Mouse (Mus musculus): ENCODE data around the gene Pla2g1b. TPM values are rescaled to one million over a fixed set of nuclear protein-coding genes. Genes with fewer than 3 reads are reported as not detected.

The Pla2g1b gene
- polyA plus RNA-seq, 1 experiment from 2014 or later: not detected

DNA sequence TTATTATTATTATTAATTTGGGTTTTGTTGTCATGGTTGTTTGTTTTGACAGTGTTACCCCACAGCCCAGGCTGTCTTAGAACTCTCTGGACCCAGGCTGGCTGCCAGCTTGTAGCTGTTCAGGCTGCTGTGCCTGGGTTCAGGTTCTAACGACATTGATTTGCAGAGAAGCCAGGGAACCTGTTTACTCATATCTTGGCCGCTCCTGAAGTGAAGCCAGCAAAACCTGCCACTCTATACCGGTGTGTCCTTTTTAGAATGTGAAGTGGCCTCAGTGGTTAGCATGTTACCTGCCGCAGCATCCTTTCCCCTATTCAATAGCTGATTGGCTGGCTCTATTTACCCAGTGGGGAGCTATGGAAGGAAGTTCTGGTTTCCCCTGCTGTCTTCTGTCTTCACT lies 20.7 kb downstream of the Pla2g1b start:
- Histone ChIP-seq H3K4me1 (ENCODE audit: control insufficient read depth, insufficient read depth, low read length) (peaks cover 23% of the 10 kb centered on the region), H3K9ac (replicated peaks; ENCODE audit: low read length) (no peak overlapping the region), H3K27ac (replicated peaks; ENCODE audit: low read depth, low read length) (no peak overlapping the region), H3K36me3 (ENCODE audit: control insufficient read depth, insufficient read depth, low read length) (0 out of 2 replicates have a peak, but pooled peaks cover 5% of the 10 kb centered on the region), H3K4me2 (ENCODE audit: low read length) (no peak overlapping the region), H3K4me3 (replicated peaks; ENCODE audit: low read depth, low read length) (no peak overlapping the region), H3K9me3 (ENCODE audit: control insufficient read depth, low read length) (no peaks in the 10 kb centered on the region), H3K27me3 (ENCODE audit: control insufficient read depth, insufficient read depth, low read length) (no peaks in the 10 kb centered on the region; the same call in 1 of the 2 replicates)
- ATAC-seq (ENCODE audit: low FRiP score, low TSS enrichment): no peak
- WGBS: 48% methylated on average over 4 of the region's 4 CpGs
- DNase-seq: no peak

DNA sequence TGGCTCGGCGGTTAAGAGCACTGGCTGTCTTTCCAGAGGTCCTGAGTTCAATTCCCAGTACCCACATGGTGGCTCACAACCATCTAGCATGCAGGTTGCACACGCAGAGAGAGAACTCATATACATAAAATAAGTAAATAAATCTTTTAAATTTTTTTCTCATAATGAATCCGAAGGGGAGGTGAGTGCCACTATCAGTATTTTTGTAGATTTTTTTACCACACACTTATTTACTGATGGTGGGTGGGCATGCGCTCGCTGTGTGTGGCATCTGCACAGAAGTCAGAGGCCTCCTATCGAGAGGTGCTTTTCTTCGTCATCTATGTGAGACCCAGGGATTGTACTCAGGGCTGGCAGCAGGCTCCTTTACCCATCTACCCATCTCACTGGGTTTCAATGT lies 21.3 kb downstream of the Pla2g1b start:
- no peak for DNase-seq
- 82% methylated on average over 8 of the region's 8 CpGs for WGBS
- Histone ChIP-seq H3K4me3 (replicated peaks; ENCODE audit: low read depth, low read length) (no peak overlapping the region), H3K4me1 (ENCODE audit: control insufficient read depth, insufficient read depth, low read length) (peaks cover 26% of the 10 kb centered on the region), H3K9me3 (ENCODE audit: control insufficient read depth, low read length) (no peaks in the 10 kb centered on the region), H3K36me3 (ENCODE audit: control insufficient read depth, insufficient read depth, low read length) (0 out of 2 replicates have a peak, but pooled peaks cover 3% of the 10 kb centered on the region), H3K27me3 (ENCODE audit: control insufficient read depth, insufficient read depth, low read length) (no peaks in the 10 kb centered on the region; the same call in 1 of the 2 replicates), H3K27ac (replicated peaks; ENCODE audit: low read depth, low read length) (no peak overlapping the region), H3K9ac (replicated peaks; ENCODE audit: low read length) (no peak overlapping the region), H3K4me2 (ENCODE audit: low read length) (no peak overlapping the region)
- ATAC-seq (ENCODE audit: low FRiP score, low TSS enrichment): no peak

GRCm38 (mm10) chr5:115487942-115488580 lies 22.0 kb downstream of the Pla2g1b start:
- ATAC-seq (ENCODE audit: low FRiP score, low TSS enrichment): no peak
- H3K27me3 ChIP-seq (ENCODE audit: control insufficient read depth, insufficient read depth, low read length): no peaks in the 10 kb centered on the region
- H3K4me3 ChIP-seq (replicated peaks; ENCODE audit: low read depth, low read length): no peak overlapping the region
- DNase-seq: no peak
- peaks cover 19% of the 10 kb centered on the region for H3K4me1 ChIP-seq (ENCODE audit: control insufficient read depth, insufficient read depth, low read length)
- H3K27ac ChIP-seq (replicated peaks; ENCODE audit: low read depth, low read length): no peak overlapping the region
- H3K9me3 ChIP-seq (ENCODE audit: control insufficient read depth, low read length): no peaks in the 10 kb centered on the region
- H3K9ac ChIP-seq (replicated peaks; ENCODE audit: low read length): no peak overlapping the region
- WGBS: 73% methylated on average over 9 of the region's 9 CpGs
- H3K36me3 ChIP-seq (ENCODE audit: control insufficient read depth, insufficient read depth, low read length): no peaks in the 10 kb centered on the region
- no peak overlapping the region for H3K4me2 ChIP-seq (ENCODE audit: low read length)

- Histone ChIP-seq H3K4me1 (ENCODE audit: control insufficient read depth, insufficient read depth, low read length) (peaks cover 17% of the 10 kb centered on the region), H3K27me3 (ENCODE audit: control insufficient read depth, insufficient read depth, low read length) (no peaks in the 10 kb centered on the region), H3K4me3 (replicated peaks; ENCODE audit: low read depth, low read length) (peak overlapping the region; percentile 39), H3K9me3 (ENCODE audit: control insufficient read depth, low read length) (no peaks in the 10 kb centered on the region), H3K4me2 (ENCODE audit: low read length) (peak overlapping the region; percentile 87), H3K9ac (replicated peaks; ENCODE audit: low read length) (peak overlapping the region; percentile 89), H3K36me3 (ENCODE audit: control insufficient read depth, insufficient read depth, low read length) (no peaks in the 10 kb centered on the region), H3K27ac (replicated peaks; ENCODE audit: low read depth, low read length) (peak overlapping the region; percentile 100)
- DNase-seq: peak; percentile 91
- under 1% methylated on average over 39 of the region's 39 CpGs for WGBS
- peak; percentile 75 for ATAC-seq (ENCODE audit: low FRiP score, low TSS enrichment)
Observed at GRCm38 (mm10) chr5:115488841-115489698, 23.0 kb downstream of the Pla2g1b start.

- Histone ChIP-seq H3K4me3 (replicated peaks; ENCODE audit: low read depth, low read length) (peak overlapping the region; percentile 39), H3K4me2 (ENCODE audit: low read length) (peak overlapping the region; percentile 87), H3K9ac (replicated peaks; ENCODE audit: low read length) (peak overlapping the region; percentile 89), H3K9me3 (ENCODE audit: control insufficient read depth, low read length) (no peaks in the 10 kb centered on the region), H3K4me1 (ENCODE audit: control insufficient read depth, insufficient read depth, low read length) (peaks cover 12% of the 10 kb centered on the region), H3K27me3 (ENCODE audit: control insufficient read depth, insufficient read depth, low read length) (no peaks in the 10 kb centered on the region), H3K36me3 (ENCODE audit: control insufficient read depth, insufficient read depth, low read length) (no peaks in the 10 kb centered on the region), H3K27ac (replicated peaks; ENCODE audit: low read depth, low read length) (peak overlapping the region; percentile 100)
- DNase-seq (peak; percentile 92), ATAC-seq (ENCODE audit: low FRiP score, low TSS enrichment) (peak; percentile 84)
- WGBS: under 1% methylated on average over 50 of the region's 50 CpGs
Observed at GRCm38 (mm10) chr5:115489699-115490637, 23.9 kb downstream of the Pla2g1b start.

DNA sequence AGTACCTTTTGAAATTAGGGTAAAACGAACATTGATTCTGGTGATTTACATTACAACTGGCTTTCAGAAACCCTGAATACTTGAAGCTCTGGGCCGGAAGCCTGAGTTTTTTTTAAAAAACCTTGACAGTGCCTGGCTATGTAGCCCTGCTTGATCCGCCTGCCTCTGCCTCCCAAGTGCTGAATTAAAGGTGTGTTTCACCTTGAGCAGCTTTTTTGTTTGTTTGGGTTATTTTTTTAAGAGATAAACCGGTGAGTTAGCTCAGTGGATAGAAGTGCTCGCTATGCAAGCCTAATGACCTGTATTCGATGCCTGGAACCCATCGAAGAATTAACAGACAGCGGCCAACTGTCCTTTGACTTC lies 24.6 kb downstream of the Pla2g1b start:
- Histone ChIP-seq H3K4me3 (replicated peaks; ENCODE audit: low read depth, low read length) (0 out of 2 replicates have a peak overlapping the region, but pooled peaks have one; percentile 39), H3K27ac (replicated peaks; ENCODE audit: low read depth, low read length) (peak overlapping the region; percentile 16; the same call in 1 of the 2 replicates), H3K27me3 (ENCODE audit: control insufficient read depth, insufficient read depth, low read length) (no peaks in the 10 kb centered on the region), H3K9ac (replicated peaks; ENCODE audit: low read length) (no peak overlapping the region), H3K9me3 (ENCODE audit: control insufficient read depth, low read length) (no peaks in the 10 kb centered on the region), H3K4me1 (ENCODE audit: control insufficient read depth, insufficient read depth, low read length) (peaks cover 12% of the 10 kb centered on the region), H3K36me3 (ENCODE audit: control insufficient read depth, insufficient read depth, low read length) (no peaks in the 10 kb centered on the region), H3K4me2 (ENCODE audit: low read length) (peak overlapping the region; percentile 87)
- ATAC-seq (ENCODE audit: low FRiP score, low TSS enrichment): no peak
- 10% methylated on average over 8 of the region's 8 CpGs for WGBS
- no peak for DNase-seq

- DNase-seq (no peak), ATAC-seq (ENCODE audit: low FRiP score, low TSS enrichment) (no peak)
- H3K36me3 ChIP-seq (ENCODE audit: control insufficient read depth, insufficient read depth, low read length): no peaks in the 10 kb centered on the region
- H3K4me3 ChIP-seq (replicated peaks; ENCODE audit: low read depth, low read length): no peak overlapping the region
- H3K27ac ChIP-seq (replicated peaks; ENCODE audit: low read depth, low read length): no peak overlapping the region
- no peak overlapping the region for H3K9ac ChIP-seq (replicated peaks; ENCODE audit: low read length)
- 28% methylated on average over 5 of the region's 5 CpGs for WGBS
- no peaks in the 10 kb centered on the region for H3K27me3 ChIP-seq (ENCODE audit: control insufficient read depth, insufficient read depth, low read length)
- H3K9me3 ChIP-seq (ENCODE audit: control insufficient read depth, low read length): no peaks in the 10 kb centered on the region
- peaks cover 12% of the 10 kb centered on the region for H3K4me1 ChIP-seq (ENCODE audit: control insufficient read depth, insufficient read depth, low read length)
- peak overlapping the region; percentile 87 for H3K4me2 ChIP-seq (ENCODE audit: low read length)
Observed at GRCm38 (mm10) chr5:115491076-115491475, 25.0 kb downstream of the Pla2g1b start.

- Histone ChIP-seq H3K4me3 (replicated peaks; ENCODE audit: low read depth, low read length) (peak overlapping the region; percentile 10), H3K27ac (replicated peaks; ENCODE audit: low read depth, low read length) (no peak overlapping the region), H3K4me2 (ENCODE audit: low read length) (peak overlapping the region; percentile 53), H3K27me3 (ENCODE audit: control insufficient read depth, insufficient read depth, low read length) (no peaks in the 10 kb centered on the region), H3K36me3 (ENCODE audit: control insufficient read depth, insufficient read depth, low read length) (no peaks in the 10 kb centered on the region), H3K4me1 (ENCODE audit: control insufficient read depth, insufficient read depth, low read length) (peaks cover 12% of the 10 kb centered on the region), H3K9ac (replicated peaks; ENCODE audit: low read length) (peak overlapping the region; percentile 39), H3K9me3 (ENCODE audit: control insufficient read depth, low read length) (no peaks in the 10 kb centered on the region)
- ATAC-seq (ENCODE audit: low FRiP score, low TSS enrichment) (no peak), DNase-seq (no peak)
- WGBS: 5% methylated on average over 28 of the region's 28 CpGs
Observed at GRCm38 (mm10) chr5:115491771-115492322, 25.8 kb downstream of the Pla2g1b start.

All from midbrain, embryonic 14.5 days (tissue).